Mouse (Mus musculus) hindbrain, postnatal 0 days (tissue): ENCODE measurements at regions not wholly inside any gene's neighbourhood (a gene's known extent, or its start where the extent isn't known, plus 50 kb on each side); places are given as distances from the start of the nearest gene placed in this dataset.

ENCODE experiments used
- ATAC-seq: fragments of 200-750 bp; cut with Nextera tagmentation; 2 replicates; pipeline ENCODE4 v1.8.0; 2017; ENCODE audit warnings: mild to moderate bottlenecking, moderate TSS enrichment, moderate library complexity
- DNase-seq: peaks from one replicate; pipeline ENCODE4 v3.0.0-alpha.2; 2015; ENCODE audit warnings: low spot score
- H3K27ac ChIP-seq: fragments of 300-500 bp; sonication (generic); 2 replicates; pipeline ENCODE4 v1.5.1; 2014; ENCODE audit warnings: mild to moderate bottlenecking
- H3K27me3 ChIP-seq: fragments of 300-500 bp; sonication (generic); 2 replicates; pipeline ENCODE4 v1.6.1; 2014; ENCODE audit warnings: low read length, mixed read lengths; ENCODE audit not compliant: insufficient read depth
- H3K36me3 ChIP-seq: fragments of 300-500 bp; sonication (generic); 2 replicates; pipeline ENCODE4 v1.6.1; 2014; ENCODE audit warnings: low read length, mixed read lengths; ENCODE audit not compliant: insufficient read depth
- H3K4me1 ChIP-seq: fragments of 300-500 bp; sonication (generic); 2 replicates; pipeline ENCODE4 v1.6.1; 2014; ENCODE audit warnings: antibody characterized with exemption, low read length, mixed read lengths; ENCODE audit not compliant: insufficient read depth
- H3K4me2 ChIP-seq: fragments of 300-500 bp; sonication (generic); 2 replicates; pipeline ENCODE4 v1.6.1; 2014; ENCODE audit warnings: low read depth, mild to moderate bottlenecking, low read length, moderate library complexity, mixed read lengths
- H3K4me3 ChIP-seq: fragments of 300-500 bp; sonication (generic); 2 replicates; pipeline ENCODE4 v1.5.1; 2014; ENCODE audit warnings: low read length
- H3K9ac ChIP-seq: fragments of 300-500 bp; sonication (generic); replicated peaks from 2 replicates; pipeline ENCODE4 v1.6.1; 2014; ENCODE audit warnings: mild to moderate bottlenecking, low read length, moderate library complexity, mixed read lengths
- H3K9me3 ChIP-seq: fragments of 300-500 bp; sonication (generic); 2 replicates; pipeline ENCODE4 v1.6.1; 2016; ENCODE audit warnings: low read length, mixed read lengths
- CTCF ChIP-seq: IDR thresholded peaks from 2 replicates; pipeline ENCODE4 v1.5.1; 2016; ENCODE audit warnings: antibody characterized with exemption, control low read depth, low read depth
- WGBS: fragments of 180-500 bp; shearing (Covaris S2); extraction: QIAGEN DNeasy Blood & Tissue Kit; methylation state at CpG from one replicate; pipeline ENCODE4 v1.1.7; 2014; 5-methylcytosine and 5-hydroxymethylcytosine counted together

- Histone ChIP-seq H3K4me1 (no peaks in the 10 kb centered on the region), H3K27me3 (no peaks in the 10 kb centered on the region), H3K4me2 (no peak overlapping the region), H3K27ac (no peak overlapping the region), H3K4me3 (no peak overlapping the region), H3K36me3 (no peaks in the 10 kb centered on the region), H3K9me3 (no peaks in the 10 kb centered on the region), H3K9ac (no peak overlapping the region)
- ATAC-seq (no peak), DNase-seq (no peak)
- TF ChIP-seq CTCF: no peak
- 56% methylated on average over 1 of the region's 1 CpGs for WGBS
Observed at GRCm38 (mm10) chr1:138389676-138390075, 116.1 kb downstream of the Atp6v1g3 start.

- WGBS: 70% methylated on average over 3 of the region's 3 CpGs
- DNase-seq: no peak
- no peak overlapping the region for H3K27ac ChIP-seq
- H3K4me2 ChIP-seq: no peak overlapping the region
- H3K36me3 ChIP-seq: no peaks in the 10 kb centered on the region
- no peak overlapping the region for H3K9ac ChIP-seq
- H3K4me1 ChIP-seq: no peaks in the 10 kb centered on the region
- no peaks in the 10 kb centered on the region for H3K9me3 ChIP-seq
- peak; percentile 29; the same call in 1 of the 2 replicates for TF ChIP-seq CTCF
- H3K4me3 ChIP-seq: no peak overlapping the region
- ATAC-seq: no peak
- no peaks in the 10 kb centered on the region for H3K27me3 ChIP-seq
Observed at GRCm38 (mm10) chr1:138418610-138419009, 145.1 kb downstream of the Atp6v1g3 start.

- no peak for TF ChIP-seq CTCF
- H3K4me3 ChIP-seq: no peak overlapping the region
- no peak overlapping the region for H3K9ac ChIP-seq
- 90% methylated on average over 2 of the region's 2 CpGs for WGBS
- no peak for DNase-seq
- no peak overlapping the region for H3K27ac ChIP-seq
- no peaks in the 10 kb centered on the region for H3K9me3 ChIP-seq
- no peaks in the 10 kb centered on the region for H3K4me1 ChIP-seq
- no peak for ATAC-seq
- H3K36me3 ChIP-seq: no peaks in the 10 kb centered on the region
- H3K4me2 ChIP-seq: no peak overlapping the region
- H3K27me3 ChIP-seq: no peaks in the 10 kb centered on the region
Observed at GRCm38 (mm10) chr1:138427416-138427815, 153.9 kb downstream of the Atp6v1g3 start.
